Mouse (Mus musculus): Measurements from ENCODE around the gene Lrrc3b. TPM values are rescaled to one million over a fixed set of nuclear protein-coding genes. Genes with fewer than 3 reads are reported as not detected.

Lrrc3b gene
- polyA plus RNA-seq, 1 experiment: 2.9 TPM

- 66% methylated on average over 2 of the region's 2 CpGs for WGBS
Observed at GRCm38 (mm10) chr14:15333130-15333529, 105.7 kb downstream of the Lrrc3b start.

GRCm38 (mm10) chr14:15331370-15331769 is 107.4 kb downstream of the Lrrc3b start:
- no peak overlapping the region for H3K4me3 ChIP-seq (ENCODE audit: insufficient read depth, low read depth, low read length)
- no peaks in the 10 kb centered on the region for H3K36me3 ChIP-seq (ENCODE audit: control insufficient read depth, insufficient read depth, low read length)
- H3K27ac ChIP-seq (ENCODE audit: insufficient read depth, low read depth, low read length): no peak overlapping the region
- DNase-seq: no peak
- 58% methylated on average over 1 of the region's 1 CpGs for WGBS
- TF ChIP-seq POLR2A (IDR thresholded peaks at IDR 0.05; ENCODE audit: low read depth, low read length): no peak
- no peak for TF ChIP-seq CTCF (conservative IDR thresholded peaks at IDR 0.05; ENCODE audit: insufficient read depth, insufficient read length, low read depth, low read length)
- no peaks in the 10 kb centered on the region for H3K4me1 ChIP-seq (ENCODE audit: control insufficient read depth, insufficient read depth, low read length)
- no peaks in the 10 kb centered on the region for H3K27me3 ChIP-seq (replicated peaks; ENCODE audit: control insufficient read depth, insufficient read depth, low read length)

More at GRCm38 (mm10) chr14:15333130-15333529, 105.7 kb downstream of the Lrrc3b start:
- H3K36me3 ChIP-seq (ENCODE audit: control insufficient read depth, insufficient read depth, low read length): no peaks in the 10 kb centered on the region
- TF ChIP-seq CTCF (conservative IDR thresholded peaks at IDR 0.05; ENCODE audit: insufficient read depth, insufficient read length, low read depth, low read length) (no peak), POLR2A (IDR thresholded peaks at IDR 0.05; ENCODE audit: low read depth, low read length) (no peak)
- no peaks in the 10 kb centered on the region for H3K4me1 ChIP-seq (ENCODE audit: control insufficient read depth, insufficient read depth, low read length)
- H3K27me3 ChIP-seq (replicated peaks; ENCODE audit: control insufficient read depth, insufficient read depth, low read length): no peaks in the 10 kb centered on the region
- DNase-seq: no peak
- no peak overlapping the region for H3K4me3 ChIP-seq (ENCODE audit: insufficient read depth, low read depth, low read length)
- no peak overlapping the region for H3K27ac ChIP-seq (ENCODE audit: insufficient read depth, low read depth, low read length)

DNA sequence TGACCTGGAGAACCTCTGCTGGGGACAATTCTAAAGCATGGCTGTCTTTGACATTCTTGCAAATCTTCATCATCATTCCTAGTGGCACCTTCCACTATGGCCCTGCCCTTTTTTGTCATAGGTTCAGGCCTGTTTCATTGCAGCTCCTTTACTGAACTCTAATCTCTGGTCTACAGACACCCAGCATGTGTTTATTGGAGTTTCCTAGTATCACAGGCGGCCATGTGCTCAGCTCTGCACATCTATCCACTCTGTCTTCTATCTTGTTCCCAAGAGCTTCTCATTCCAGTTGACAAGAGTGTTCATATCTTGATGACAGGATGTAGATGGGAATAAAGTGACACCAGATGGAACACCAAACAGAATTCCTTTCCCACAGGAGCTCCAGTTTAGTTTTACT is 108.6 kb downstream of the Lrrc3b start:
- no peaks in the 10 kb centered on the region for H3K4me1 ChIP-seq (ENCODE audit: control insufficient read depth, insufficient read depth, low read length)
- H3K36me3 ChIP-seq (ENCODE audit: control insufficient read depth, insufficient read depth, low read length): no peaks in the 10 kb centered on the region
- H3K27me3 ChIP-seq (replicated peaks; ENCODE audit: control insufficient read depth, insufficient read depth, low read length): no peaks in the 10 kb centered on the region
- no peak overlapping the region for H3K4me3 ChIP-seq (ENCODE audit: insufficient read depth, low read depth, low read length)
- DNase-seq: no peak
- TF ChIP-seq CTCF (conservative IDR thresholded peaks at IDR 0.05; ENCODE audit: insufficient read depth, insufficient read length, low read depth, low read length) (no peak), POLR2A (IDR thresholded peaks at IDR 0.05; ENCODE audit: low read depth, low read length) (no peak)
- no peak overlapping the region for H3K27ac ChIP-seq (ENCODE audit: insufficient read depth, low read depth, low read length)
- 85% methylated on average over 1 of the region's 1 CpGs for WGBS

GRCm38 (mm10) chr14:15325872-15326271 is 112.9 kb downstream of the Lrrc3b start:
- TF ChIP-seq CTCF (conservative IDR thresholded peaks at IDR 0.05; ENCODE audit: insufficient read depth, insufficient read length, low read depth, low read length): no peak
- no peak for TF ChIP-seq POLR2A (IDR thresholded peaks at IDR 0.05; ENCODE audit: low read depth, low read length)
- no peaks in the 10 kb centered on the region for H3K27me3 ChIP-seq (replicated peaks; ENCODE audit: control insufficient read depth, insufficient read depth, low read length)
- WGBS: 83% methylated on average over 1 of the region's 1 CpGs
- H3K27ac ChIP-seq (ENCODE audit: insufficient read depth, low read depth, low read length): no peak overlapping the region
- H3K4me3 ChIP-seq (ENCODE audit: insufficient read depth, low read depth, low read length): no peak overlapping the region
- H3K36me3 ChIP-seq (ENCODE audit: control insufficient read depth, insufficient read depth, low read length): no peaks in the 10 kb centered on the region
- no peaks in the 10 kb centered on the region for H3K4me1 ChIP-seq (ENCODE audit: control insufficient read depth, insufficient read depth, low read length)
- DNase-seq: no peak

DNA sequence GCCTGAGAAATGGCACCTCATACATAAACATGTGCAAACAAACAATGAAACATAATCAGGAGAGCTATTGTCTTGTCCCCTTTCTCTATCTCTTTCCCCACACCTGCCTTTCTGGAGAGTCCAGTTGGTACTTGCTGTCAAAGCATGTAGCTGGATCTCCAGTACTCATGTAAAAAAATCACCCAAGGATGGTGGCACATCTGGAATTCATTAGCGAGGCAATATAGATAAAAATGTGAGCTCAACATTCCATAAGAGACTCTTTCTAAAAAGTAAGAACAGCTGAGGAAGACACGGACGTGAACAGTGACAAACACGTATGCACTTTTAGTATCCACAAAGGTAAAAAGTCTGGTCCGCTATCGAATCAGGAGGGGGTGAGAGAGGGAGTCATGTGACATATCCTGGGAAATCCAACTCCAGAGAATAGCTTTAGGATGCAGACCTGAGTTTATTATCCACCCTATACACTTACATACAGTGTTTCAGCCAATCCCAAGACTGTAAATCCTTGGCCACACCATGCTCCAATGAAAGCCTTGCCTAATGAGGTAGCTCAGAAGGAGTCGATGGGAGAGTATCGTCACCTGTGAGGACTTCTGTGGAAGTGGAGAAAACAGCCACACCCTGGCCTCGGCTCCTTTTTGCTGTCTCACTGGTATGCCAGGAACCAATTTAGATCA is 116.2 kb downstream of the Lrrc3b start:
- DNase-seq: no peak
- Histone ChIP-seq H3K27ac (ENCODE audit: insufficient read depth, low read depth, low read length) (no peak overlapping the region), H3K36me3 (ENCODE audit: control insufficient read depth, insufficient read depth, low read length) (no peaks in the 10 kb centered on the region), H3K4me1 (ENCODE audit: control insufficient read depth, insufficient read depth, low read length) (no peaks in the 10 kb centered on the region), H3K4me3 (ENCODE audit: insufficient read depth, low read depth, low read length) (no peak overlapping the region), H3K27me3 (replicated peaks; ENCODE audit: control insufficient read depth, insufficient read depth, low read length) (no peaks in the 10 kb centered on the region)
- 92% methylated on average over 9 of the region's 9 CpGs for WGBS
- TF ChIP-seq POLR2A (IDR thresholded peaks at IDR 0.05; ENCODE audit: low read depth, low read length) (no peak), CTCF (conservative IDR thresholded peaks at IDR 0.05; ENCODE audit: insufficient read depth, insufficient read length, low read depth, low read length) (no peak)

- Histone ChIP-seq H3K36me3 (ENCODE audit: control insufficient read depth, insufficient read depth, low read length) (no peaks in the 10 kb centered on the region), H3K4me1 (ENCODE audit: control insufficient read depth, insufficient read depth, low read length) (no peaks in the 10 kb centered on the region), H3K4me3 (ENCODE audit: insufficient read depth, low read depth, low read length) (no peak overlapping the region), H3K27ac (ENCODE audit: insufficient read depth, low read depth, low read length) (no peak overlapping the region), H3K27me3 (replicated peaks; ENCODE audit: control insufficient read depth, insufficient read depth, low read length) (no peaks in the 10 kb centered on the region)
- no peak for DNase-seq
- TF ChIP-seq POLR2A (IDR thresholded peaks at IDR 0.05; ENCODE audit: low read depth, low read length) (no peak), CTCF (conservative IDR thresholded peaks at IDR 0.05; ENCODE audit: insufficient read depth, insufficient read length, low read depth, low read length) (no peak)
Observed at GRCm38 (mm10) chr14:15319399-15319915, 119.3 kb downstream of the Lrrc3b start.

DNA sequence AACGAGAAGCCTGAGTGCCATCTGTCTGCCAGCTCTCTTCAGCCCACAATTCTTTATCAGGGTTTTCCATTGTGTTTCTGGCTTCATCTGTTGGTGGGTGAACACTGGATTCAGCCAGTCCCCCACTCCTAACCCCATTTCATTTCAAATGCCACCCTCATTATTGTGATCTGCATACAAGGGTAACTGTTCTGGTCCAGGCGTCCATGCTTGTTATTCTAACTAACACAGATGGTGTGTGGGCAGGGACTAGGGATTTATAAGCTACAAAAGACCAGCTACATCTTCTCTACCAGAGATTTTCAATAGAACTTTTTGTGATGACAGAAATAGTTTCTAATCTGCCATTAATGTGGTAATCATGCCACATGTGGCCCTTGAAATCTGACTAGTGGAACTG is 130.2 kb downstream of the Lrrc3b start:
- Histone ChIP-seq H3K27me3 (replicated peaks; ENCODE audit: control insufficient read depth, insufficient read depth, low read length) (no peaks in the 10 kb centered on the region), H3K36me3 (ENCODE audit: control insufficient read depth, insufficient read depth, low read length) (no peaks in the 10 kb centered on the region), H3K4me1 (ENCODE audit: control insufficient read depth, insufficient read depth, low read length) (no peaks in the 10 kb centered on the region), H3K4me3 (ENCODE audit: insufficient read depth, low read depth, low read length) (no peak overlapping the region), H3K27ac (ENCODE audit: insufficient read depth, low read depth, low read length) (no peak overlapping the region)
- DNase-seq: no peak
- 76% methylated on average over 2 of the region's 2 CpGs for WGBS
- TF ChIP-seq POLR2A (IDR thresholded peaks at IDR 0.05; ENCODE audit: low read depth, low read length) (no peak), CTCF (conservative IDR thresholded peaks at IDR 0.05; ENCODE audit: insufficient read depth, insufficient read length, low read depth, low read length) (no peak)

Data from kidney, adult 2 months (tissue).